Mouse (Mus musculus): ENCODE results near the gene Dlg1.
"Not testable (repeated sequence)": the region's sequence is repeated elsewhere in the genome, so short reads cannot be mapped to it uniquely, and the experiment has no call there.

The Dlg1 gene

DNA sequence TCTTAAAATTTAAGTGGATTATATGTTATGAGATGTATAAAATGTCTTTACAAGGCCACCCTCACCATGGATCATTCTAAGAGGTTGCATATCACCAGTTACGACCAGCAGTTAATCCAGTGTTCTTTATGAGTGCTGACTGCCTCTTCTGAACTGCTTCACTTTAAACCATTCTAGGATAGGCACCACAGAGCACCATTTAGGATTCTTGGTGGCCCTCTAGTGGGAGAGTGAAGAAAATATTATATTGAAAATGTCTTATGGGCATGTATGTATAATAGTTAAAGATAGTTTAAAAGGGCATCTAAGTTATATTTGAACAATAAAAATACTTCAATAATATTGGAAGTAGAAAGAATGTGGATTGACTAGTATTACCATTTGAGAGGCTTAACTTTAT is 60.9 kb downstream of the Dlg1 start:
- ATAC-seq (ENCODE audit: insufficient number of reproducible peaks, low FRiP score, low TSS enrichment), result 0 out of 2 replicates have a peak, but pooled peaks have one; percentile 36

- no peak for ATAC-seq (ENCODE audit: insufficient number of reproducible peaks, low FRiP score, low TSS enrichment)
Observed at GRCm38 (mm10) chr16:31724818-31725217, 61.6 kb downstream of the Dlg1 start.

DNA sequence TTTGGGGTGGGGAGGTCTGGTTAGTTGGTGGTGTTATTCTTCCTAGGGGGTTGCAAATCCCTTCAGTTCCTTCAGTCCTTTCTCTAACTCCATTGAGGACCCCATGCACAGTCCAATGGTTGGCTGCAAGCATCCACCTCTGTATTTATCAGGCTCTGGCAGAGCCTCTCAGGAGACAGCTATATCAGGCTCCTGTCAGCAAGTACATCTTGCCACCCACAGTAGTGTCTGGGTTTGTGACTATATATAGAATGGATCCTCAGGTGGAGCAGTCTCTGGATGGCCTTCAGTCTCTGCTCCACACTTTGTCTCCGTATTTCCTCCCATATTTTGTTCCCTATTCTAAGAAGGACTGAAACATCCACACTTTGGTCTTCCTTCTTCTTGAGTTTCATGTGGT is 67.7 kb downstream of the Dlg1 start:
- not testable (repeated sequence) for ATAC-seq (ENCODE audit: insufficient number of reproducible peaks, low FRiP score, low TSS enrichment)

DNA sequence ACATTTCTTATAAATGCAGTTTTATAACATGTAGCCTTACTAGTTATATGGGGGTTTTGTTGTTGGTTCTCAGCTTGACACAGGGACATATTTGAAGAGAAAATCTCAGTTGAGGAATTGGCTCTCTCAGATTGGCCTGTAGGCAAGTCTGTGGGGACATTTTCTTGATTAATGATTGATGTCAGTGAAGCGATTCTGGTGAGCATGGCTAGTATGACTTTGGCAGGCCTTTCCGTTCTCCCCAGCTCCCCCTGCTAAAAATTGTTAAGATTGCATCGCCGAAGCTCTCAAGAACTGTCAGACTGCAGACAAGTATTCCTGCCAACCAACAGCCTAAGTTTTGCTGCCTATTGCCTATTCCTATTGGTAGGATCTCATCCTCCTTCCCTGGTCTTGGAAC is 73.8 kb downstream of the Dlg1 start:
- no peak for ATAC-seq (ENCODE audit: insufficient number of reproducible peaks, low FRiP score, low TSS enrichment)

- no peak for ATAC-seq (ENCODE audit: insufficient number of reproducible peaks, low FRiP score, low TSS enrichment)
Observed at GRCm38 (mm10) chr16:31737761-31738160, 74.5 kb downstream of the Dlg1 start.

DNA sequence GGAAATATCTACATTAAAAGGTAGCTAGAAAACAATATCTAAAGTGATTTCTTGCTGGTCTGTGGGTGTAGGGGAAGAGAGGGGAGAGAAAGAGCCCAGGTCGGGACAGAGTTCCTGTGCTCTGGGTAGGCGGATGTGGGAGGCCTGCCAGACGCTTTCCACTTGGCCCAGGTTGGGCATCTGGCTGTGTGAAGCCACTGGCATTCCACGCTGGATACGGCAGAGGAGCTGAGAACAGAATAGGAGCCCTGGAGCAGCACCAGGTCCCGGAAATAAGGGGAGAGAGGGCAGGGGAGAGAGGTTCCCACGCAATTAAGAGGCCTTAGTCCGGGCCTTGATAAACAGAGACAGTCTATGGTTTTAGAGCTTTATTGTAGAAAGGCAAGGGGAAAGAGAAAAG is 77.0 kb downstream of the Dlg1 start:
- peak; percentile 45; the same call in 1 of the 2 replicates for ATAC-seq (ENCODE audit: insufficient number of reproducible peaks, low FRiP score, low TSS enrichment)

- no peak for ATAC-seq (ENCODE audit: insufficient number of reproducible peaks, low FRiP score, low TSS enrichment)
Observed at GRCm38 (mm10) chr16:31740704-31741103, 77.5 kb downstream of the Dlg1 start.

- no peak for ATAC-seq (ENCODE audit: insufficient number of reproducible peaks, low FRiP score, low TSS enrichment)
Observed at GRCm38 (mm10) chr16:31750526-31750925, 87.3 kb downstream of the Dlg1 start.

GRCm38 (mm10) chr16:31754172-31755025 is 91.2 kb downstream of the Dlg1 start:
- peak; percentile 74 for ATAC-seq (ENCODE audit: insufficient number of reproducible peaks, low FRiP score, low TSS enrichment)

GRCm38 (mm10) chr16:31755053-31755452 is 91.8 kb downstream of the Dlg1 start:
- ATAC-seq (ENCODE audit: insufficient number of reproducible peaks, low FRiP score, low TSS enrichment), result no peak

- no peak for ATAC-seq (ENCODE audit: insufficient number of reproducible peaks, low FRiP score, low TSS enrichment)
Observed at GRCm38 (mm10) chr16:31756436-31756835, 93.2 kb downstream of the Dlg1 start.

DNA sequence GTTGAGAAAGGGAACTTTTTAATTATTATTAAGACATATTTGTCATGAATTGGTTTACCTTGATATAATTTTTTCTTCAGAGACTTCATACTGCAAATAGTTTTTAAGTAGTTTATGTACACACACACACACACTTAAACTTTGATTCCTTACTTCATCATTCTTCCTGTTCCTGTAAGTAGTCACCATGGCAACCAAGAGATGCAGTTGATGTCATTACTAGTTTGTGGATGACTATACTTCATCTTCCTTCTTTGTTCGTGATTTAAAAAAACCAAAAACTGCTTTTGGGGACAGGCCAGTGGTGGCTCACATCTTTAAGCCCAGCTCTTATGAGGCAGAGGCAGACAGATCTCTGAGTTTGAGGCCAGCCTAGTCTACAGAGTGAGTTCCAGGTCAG is 94.4 kb downstream of the Dlg1 start:
- ATAC-seq (ENCODE audit: insufficient number of reproducible peaks, low FRiP score, low TSS enrichment), result no peak

DNA sequence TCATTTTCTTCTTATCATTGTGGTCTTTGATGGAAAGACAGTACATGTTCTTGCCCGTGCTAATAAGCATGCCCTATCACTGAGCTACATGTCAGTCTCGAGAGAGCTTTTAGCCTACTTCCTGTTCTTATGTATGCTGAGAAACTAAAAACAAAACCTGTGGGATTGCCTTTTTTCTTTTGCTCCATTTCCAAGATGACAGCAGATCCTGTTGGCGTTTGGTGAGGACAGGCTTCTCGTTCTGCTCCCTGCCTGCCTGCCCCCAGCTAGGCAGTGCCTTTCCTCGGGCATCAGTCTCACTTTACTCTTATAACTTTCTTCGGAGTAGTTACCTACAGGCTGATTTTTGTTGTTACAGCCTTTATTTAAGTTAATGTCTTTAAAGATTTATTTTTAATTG is 96.2 kb downstream of the Dlg1 start:
- no peak for ATAC-seq (ENCODE audit: insufficient number of reproducible peaks, low FRiP score, low TSS enrichment)

GRCm38 (mm10) chr16:31766298-31766697 is 103.1 kb downstream of the Dlg1 start:
- ATAC-seq (ENCODE audit: insufficient number of reproducible peaks, low FRiP score, low TSS enrichment), result no peak

DNA sequence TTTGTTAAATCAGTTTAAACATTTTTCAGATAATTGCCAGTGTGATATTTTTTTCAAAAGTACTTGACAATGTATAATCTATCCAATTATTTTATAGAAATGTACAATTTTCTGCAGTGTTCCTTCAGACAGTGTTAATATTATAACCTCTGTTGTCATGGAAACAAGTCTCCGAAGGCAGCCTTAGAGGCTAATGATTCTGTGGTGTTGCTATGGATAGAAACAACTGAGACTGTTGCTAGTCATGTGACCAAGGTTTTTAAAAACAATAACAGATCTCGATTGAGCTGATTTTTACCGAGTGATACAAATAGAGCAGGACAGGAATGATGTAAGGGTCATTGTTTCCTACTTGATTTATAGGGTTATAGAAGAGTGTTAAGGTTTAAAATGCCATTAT is 103.5 kb downstream of the Dlg1 start:
- ATAC-seq (ENCODE audit: insufficient number of reproducible peaks, low FRiP score, low TSS enrichment), result no peak

DNA sequence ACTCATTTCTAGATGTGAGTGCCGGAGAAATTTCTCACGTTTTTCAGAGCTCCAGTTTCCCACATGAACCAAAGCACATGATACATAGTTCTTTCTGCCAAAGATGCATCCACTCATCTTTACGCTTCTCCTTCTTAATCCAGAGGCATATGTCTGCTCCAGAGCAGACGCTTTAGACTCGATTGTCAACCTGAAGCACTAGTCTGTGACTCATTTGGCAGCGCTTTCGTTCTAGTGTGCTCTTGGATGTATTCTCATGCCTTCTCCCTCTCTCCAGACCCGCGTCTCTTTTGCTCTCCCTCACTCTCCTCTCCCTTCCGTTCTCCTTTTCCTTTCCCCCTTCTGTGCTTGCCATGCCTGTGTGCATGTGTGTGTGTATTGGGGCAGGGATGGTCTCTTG is 112.7 kb downstream of the Dlg1 start:
- ATAC-seq (ENCODE audit: insufficient number of reproducible peaks, low FRiP score, low TSS enrichment), result no peak

DNA sequence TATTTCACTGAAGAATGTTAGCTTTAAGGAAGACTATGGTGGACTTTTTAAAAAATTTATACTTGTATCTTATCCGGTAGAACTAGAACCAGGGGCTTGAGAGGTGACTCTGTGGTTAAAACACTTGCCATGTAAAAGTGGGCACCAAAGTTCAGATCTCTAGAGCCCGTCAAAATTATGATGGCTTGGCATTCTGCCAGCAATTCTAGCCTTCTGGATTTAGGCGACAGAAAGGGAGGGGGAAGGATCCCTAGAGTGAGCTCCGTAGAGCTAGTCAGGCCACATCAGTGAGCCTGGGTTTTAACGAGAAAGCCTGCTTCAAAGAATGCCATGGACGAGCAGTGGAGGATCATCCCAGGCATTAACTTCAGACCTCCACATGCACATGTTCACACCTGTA is 117.8 kb downstream of the Dlg1 start:
- ATAC-seq (ENCODE audit: insufficient number of reproducible peaks, low FRiP score, low TSS enrichment), result no peak; the same call in 1 of the 2 replicates

- no peak for ATAC-seq (ENCODE audit: insufficient number of reproducible peaks, low FRiP score, low TSS enrichment)
Observed at GRCm38 (mm10) chr16:31790056-31790455, 126.8 kb downstream of the Dlg1 start.

GRCm38 (mm10) chr16:31803644-31804043 is 140.4 kb downstream of the Dlg1 start:
- ATAC-seq (ENCODE audit: insufficient number of reproducible peaks, low FRiP score, low TSS enrichment), result no peak

DNA sequence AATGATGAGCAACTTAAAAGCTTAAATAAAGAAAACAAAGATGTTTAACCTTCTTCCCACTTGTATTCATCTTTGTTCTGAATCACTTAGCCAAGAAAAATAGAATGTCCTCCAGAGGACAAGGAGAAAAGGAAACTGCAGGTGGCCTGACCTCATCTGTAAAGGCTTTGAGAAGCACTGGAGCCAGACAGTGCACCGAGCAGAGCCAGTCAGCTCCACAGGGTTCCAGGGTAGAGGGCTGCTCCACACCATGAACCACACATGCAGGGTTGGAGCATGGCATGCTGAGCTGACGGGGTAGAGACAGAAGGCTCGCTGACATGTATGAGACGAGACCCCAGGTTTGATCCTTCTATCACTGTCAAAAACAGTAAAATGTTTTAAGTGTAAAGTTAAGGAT is 162.8 kb downstream of the Dlg1 start:
- ATAC-seq (ENCODE audit: insufficient number of reproducible peaks, low FRiP score, low TSS enrichment), result no peak

DNA sequence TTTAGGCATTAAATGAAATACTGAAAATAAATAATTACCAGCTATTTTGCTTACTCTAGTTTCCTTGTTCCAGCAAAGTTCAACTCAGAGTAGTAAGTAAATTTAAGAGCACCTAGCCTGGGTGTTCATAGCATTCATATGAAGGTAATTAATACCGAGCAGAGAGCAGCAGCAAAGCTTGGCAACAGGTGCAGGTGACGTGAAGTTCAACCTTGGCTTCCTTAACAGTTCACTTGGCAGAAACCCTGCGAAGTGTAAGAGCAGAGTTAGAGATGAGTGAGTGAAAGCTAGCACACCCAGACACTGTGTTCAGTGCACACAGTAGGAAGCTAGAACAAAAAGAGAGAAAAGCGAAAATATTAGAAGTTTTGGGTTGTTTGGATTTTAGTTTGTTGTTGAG is 167.5 kb downstream of the Dlg1 start:
- no peak for ATAC-seq (ENCODE audit: insufficient number of reproducible peaks, low FRiP score, low TSS enrichment)
